9 mouse cellular contexts compared by ENCODE assay signal in the genomic region with DNA sequence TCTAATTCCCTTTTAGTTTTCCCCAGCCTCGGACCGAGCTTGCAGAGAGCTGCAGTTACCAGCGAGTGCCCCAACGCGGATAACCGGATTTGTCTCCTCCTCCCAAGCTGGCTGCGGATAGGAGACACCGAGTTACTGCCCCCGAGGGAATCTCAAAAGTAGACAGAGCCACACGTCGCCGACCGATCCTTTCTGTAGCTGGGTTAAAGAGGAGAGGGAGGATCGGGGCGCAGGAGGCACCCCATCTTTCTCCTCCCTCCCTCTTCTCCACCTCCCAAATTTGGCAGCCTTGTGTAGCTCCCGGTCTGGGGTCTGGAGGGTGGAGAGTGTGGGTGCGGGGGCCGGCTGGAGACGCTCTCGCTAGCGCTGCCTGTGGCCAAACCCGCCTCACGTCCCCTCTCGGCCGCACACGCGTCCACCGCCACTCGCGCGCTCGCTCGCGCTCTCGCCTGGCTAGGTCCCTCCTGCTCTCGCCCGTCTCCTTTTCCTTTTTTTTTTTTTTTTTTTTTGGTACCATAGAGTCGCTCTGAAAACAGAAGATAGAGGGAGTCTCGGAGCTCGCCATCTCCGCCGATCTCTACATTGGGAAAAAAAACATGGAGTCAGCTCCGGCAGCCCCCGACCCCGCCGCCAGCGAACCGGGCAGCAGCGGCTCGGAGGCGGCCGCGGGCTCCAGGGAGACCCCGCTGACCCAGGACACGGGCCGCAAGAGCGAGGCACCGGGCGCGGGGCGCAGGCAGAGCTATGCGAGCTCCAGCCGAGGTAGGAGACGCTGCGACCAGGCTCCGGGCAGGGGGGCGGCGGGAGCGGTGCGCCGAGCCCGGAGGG. TPM values are rescaled to one million over a fixed set of nuclear protein-coding genes. Genes with fewer than 3 reads are reported as not detected.
A peak's percentile ranks its signal among the peaks of the same experiment; 100 is the strongest.
DNase-seq lines count a peak whose midpoint lies in the region; ATAC-seq and TF ChIP-seq lines count a peak whose summit lies in the region.
"Had no signal": no experiment of that assay in that cellular context is flagged by ENCODE, and none has a peak within 500 bp of the region (broad histone marks: within the 10 kb centered on the region; RNA-seq: fewer than 3 reads in every experiment).

TSS of gene Rora (plus strand) at position 576 of the 828 bp plus-strand sequence.

- peak within 1 kb of the TSS; percentile 93 for H3K4me2 ChIP-seq in forebrain, embryonic 12.5 days
- peak within 1 kb of the TSS; percentile 99 for H3K4me2 ChIP-seq in heart, embryonic 14.5 days (ENCODE audit: low read length)
- H3K4me2 ChIP-seq in kidney, postnatal 0 days (ENCODE audit: low read length) = peak within 1 kb of the TSS; percentile 95
- H3K4me2 ChIP-seq in liver, embryonic 11.5 days = peak within 1 kb of the TSS; percentile 80
- peak within 1 kb of the TSS; percentile 91 for H3K4me2 ChIP-seq in neural tube, embryonic 14.5 days (ENCODE audit: low read depth, low read length)

- H3K4me3 ChIP-seq in E14TG2a.4 (replicated peaks; ENCODE audit: low read length) = peak within 1 kb of the TSS; percentile 93
- peak within 1 kb of the TSS; percentile 84 for H3K4me3 ChIP-seq in forebrain, embryonic 12.5 days (replicated peaks)
- H3K4me3 ChIP-seq in heart, embryonic 14.5 days (ENCODE audit: control insufficient read depth in 1 of 2, insufficient read depth in 1 of 2, low read depth in 1 of 2, low read length in 2 of 2) = peak within 1 kb of the TSS; percentile 73 to 91
- H3K4me3 ChIP-seq in kidney, postnatal 0 days (replicated peaks; ENCODE audit: low read depth, low read length) = peak within 1 kb of the TSS; percentile 66
- H3K4me3 ChIP-seq in liver, embryonic 11.5 days (ENCODE audit: low read depth, low read length) = peak within 1 kb of the TSS; percentile 63
- H3K4me3 ChIP-seq in neural tube, embryonic 14.5 days (ENCODE audit: low read depth, low read length) = peak within 1 kb of the TSS; percentile 76

- peaks cover 38% of the 10 kb centered on the region for H3K4me1 ChIP-seq in E14TG2a.4 (replicated peaks; ENCODE audit: low read depth, low read length)
- peaks cover 20% of the 10 kb centered on the region for H3K4me1 ChIP-seq in forebrain, embryonic 12.5 days
- peaks cover 0 to 6% of the 10 kb centered on the region in 2 experiments; a peak in 2 of 4 replicates for H3K4me1 ChIP-seq in heart, embryonic 14.5 days (ENCODE audit: control insufficient read depth in 2 of 2, insufficient read depth in 2 of 2, low read length in 2 of 2)
- 0 out of 2 replicates have a peak, but pooled peaks cover 3% of the 10 kb centered on the region for H3K4me1 ChIP-seq in kidney, postnatal 0 days (replicated peaks; ENCODE audit: insufficient read depth, low read length)
- H3K4me1 ChIP-seq in liver, embryonic 11.5 days (replicated peaks; ENCODE audit: control insufficient read depth, insufficient read depth, low read length) = peaks cover 4% of the 10 kb centered on the region; the same call in 1 of the 2 replicates
- H3K4me1 ChIP-seq in neural tube, embryonic 14.5 days (ENCODE audit: control insufficient read depth, insufficient read depth, low read length) = no peaks in the 10 kb centered on the region; the same call in 1 of the 2 replicates

- H3K27me3 ChIP-seq in E14TG2a.4 (ENCODE audit: insufficient read depth, low read length) = peaks cover 63% of the 10 kb centered on the region
- peaks cover 16% of the 10 kb centered on the region for H3K27me3 ChIP-seq in forebrain, embryonic 12.5 days
- no peaks in the 10 kb centered on the region for H3K27me3 ChIP-seq in heart, embryonic 14.5 days (ENCODE audit: control insufficient read depth, insufficient read depth, low read length)
- no peaks in the 10 kb centered on the region for H3K27me3 ChIP-seq in kidney, postnatal 0 days (ENCODE audit: insufficient read depth, low read length)
- peaks cover 36% of the 10 kb centered on the region for H3K27me3 ChIP-seq in liver, embryonic 11.5 days (replicated peaks; ENCODE audit: control insufficient read depth, insufficient read depth, low read length)
- no peaks in the 10 kb centered on the region for H3K27me3 ChIP-seq in neural tube, embryonic 14.5 days (ENCODE audit: control insufficient read depth, insufficient read depth, low read length)

- H3K27ac ChIP-seq in forebrain, embryonic 12.5 days = peak within 1 kb of the TSS; percentile 92
- H3K27ac ChIP-seq in heart, embryonic 14.5 days (replicated peaks in 1 of 2; ENCODE audit: control insufficient read depth in 1 of 2, insufficient read depth in 1 of 2, low read depth in 2 of 2, low read length in 2 of 2) = peak within 1 kb of the TSS; percentile 38 to 85
- peak within 1 kb of the TSS; percentile 76 for H3K27ac ChIP-seq in kidney, postnatal 0 days
- H3K27ac ChIP-seq in liver, embryonic 11.5 days (ENCODE audit: low read depth, low read length) = peak within 1 kb of the TSS; percentile 75; the same call in 1 of the 2 replicates
- H3K27ac ChIP-seq in neural tube, embryonic 14.5 days (ENCODE audit: low read depth, low read length) = peak within 1 kb of the TSS; percentile 92

- no peaks in the 10 kb centered on the region for H3K36me3 ChIP-seq in E14TG2a.4 (ENCODE audit: insufficient read depth, low read length)
- H3K36me3 ChIP-seq in forebrain, embryonic 12.5 days (replicated peaks) = no peaks in the 10 kb centered on the region
- no peaks in the 10 kb centered on the region for H3K36me3 ChIP-seq in heart, embryonic 14.5 days (ENCODE audit: control insufficient read depth, insufficient read depth, low read length)
- H3K36me3 ChIP-seq in kidney, postnatal 0 days (ENCODE audit: insufficient read depth, low read length) = no peaks in the 10 kb centered on the region
- no peaks in the 10 kb centered on the region for H3K36me3 ChIP-seq in liver, embryonic 11.5 days (ENCODE audit: control insufficient read depth, insufficient read depth, low read length)
- H3K36me3 ChIP-seq in neural tube, embryonic 14.5 days (ENCODE audit: control insufficient read depth, insufficient read depth, low read length) = no peaks in the 10 kb centered on the region
- H3K36me3 ChIP-seq: G1E had no signal

- under 1% methylated on average over 70 of the region's 72 CpGs for WGBS in forebrain, embryonic 12.5 days
- under 1% methylated on average over 67 of the region's 72 CpGs for WGBS in heart, embryonic 14.5 days
- under 1% methylated on average over 72 of the region's 72 CpGs for WGBS in kidney, postnatal 0 days
- under 1% methylated on average over 72 of the region's 72 CpGs for WGBS in liver, embryonic 11.5 days
- under 1% methylated on average over 63 of the region's 72 CpGs for WGBS in neural tube, embryonic 14.5 days

- no peaks in the 10 kb centered on the region for H3K9me3 ChIP-seq in E14TG2a.4 (ENCODE audit: low read length)
- H3K9me3 ChIP-seq in forebrain, embryonic 12.5 days = no peaks in the 10 kb centered on the region
- no peaks in the 10 kb centered on the region for H3K9me3 ChIP-seq in heart, embryonic 14.5 days (ENCODE audit: control insufficient read depth, low read length)
- no peaks in the 10 kb centered on the region for H3K9me3 ChIP-seq in kidney, postnatal 0 days (replicated peaks; ENCODE audit: low read length)
- no peaks in the 10 kb centered on the region for H3K9me3 ChIP-seq in liver, embryonic 11.5 days (ENCODE audit: control insufficient read depth, low read length)
- no peaks in the 10 kb centered on the region for H3K9me3 ChIP-seq in neural tube, embryonic 14.5 days (ENCODE audit: control insufficient read depth, low read length)

- peak within 1 kb of the TSS; percentile 79 for H3K9ac ChIP-seq in forebrain, embryonic 12.5 days
- peak within 1 kb of the TSS; percentile 86 for H3K9ac ChIP-seq in heart, embryonic 14.5 days (ENCODE audit: low read length)
- peak within 1 kb of the TSS; percentile 59 for H3K9ac ChIP-seq in kidney, postnatal 0 days (ENCODE audit: low read depth, low read length)
- peak within 1 kb of the TSS; percentile 52; the same call in 1 of the 2 replicates for H3K9ac ChIP-seq in liver, embryonic 11.5 days (ENCODE audit: low read depth, low read length)
- peak within 1 kb of the TSS; percentile 80 for H3K9ac ChIP-seq in neural tube, embryonic 14.5 days (replicated peaks; ENCODE audit: low read depth, low read length)

- no peak for TF ChIP-seq CTCF in E14TG2a.4 (conservative IDR thresholded peaks at IDR 0.05; ENCODE audit: low read length)
- peak; percentile 52 for TF ChIP-seq CTCF in kidney, postnatal 0 days (IDR thresholded peaks at IDR 0.05; ENCODE audit: low read depth)

- peak; percentile 89 for ATAC-seq in forebrain, embryonic 12.5 days (ENCODE audit: low FRiP score)
- ATAC-seq in heart, embryonic 14.5 days (ENCODE audit: insufficient number of reproducible peaks, insufficient read depth, low FRiP score, low read depth) = peak; percentile 82
- ATAC-seq in kidney, postnatal 0 days (replicated peaks; ENCODE audit: low FRiP score, low read depth) = peak; percentile 61
- peak; percentile 56 for ATAC-seq in liver, embryonic 11.5 days (replicated peaks; ENCODE audit: low FRiP score)
- peak; percentile 84 for ATAC-seq in neural tube, embryonic 14.5 days (ENCODE audit: low read depth)

- peak; percentile 71 for DNase-seq in brain, embryonic 18.5 days (ENCODE audit: low read depth, low spot score)
- DNase-seq in kidney, postnatal 0 days (ENCODE audit: low spot score) = peak; percentile 93
- peak; percentile 76 for DNase-seq in liver, embryonic 11.5 days (ENCODE audit: low spot score)
- peak; percentile 62 to 63 for DNase-seq in urinary bladder, postnatal 4 days (ENCODE audit: low spot score in 2 of 2)

RNA-seq across cellular contexts. Expression of gene Rora, which starts in this region (rescaled TPM):
- polyA plus RNA-seq in forebrain, embryonic 12.5 days (2016; fragmentation: Nextera tagmentation; extraction: Ambion mirVana) = 6.2 and 7.3 TPM in 2 replicates
- polyA plus RNA-seq in heart, embryonic 14.5 days (2014; fragmentation: Nextera tagmentation; extraction: Ambion mirVana) = 5.8 and 6.9 TPM in 2 replicates
- 9.8 and 11.2 TPM in 2 replicates for polyA plus RNA-seq in kidney, postnatal 0 days (2015; fragmentation: Nextera tagmentation; extraction: Ambion mirVana)
- polyA plus RNA-seq in liver, embryonic 11.5 days (2014; fragmentation: Nextera tagmentation; extraction: Ambion mirVana) = 3.3 and 4.3 TPM in 2 replicates
- 18.4 and 23.2 TPM in 2 replicates for polyA plus RNA-seq in neural tube, embryonic 14.5 days (2014; fragmentation: Nextera tagmentation; extraction: Ambion mirVana)
- polyA plus RNA-seq: G1E had no signal

Comparison
In these comparisons a context has a peak if more than half of its experiments do, and no peak if none do; other contexts are left out.
1. Peak in every context shown above with its lines: DNase-seq, ATAC-seq, H3K4me3 ChIP-seq and H3K27ac ChIP-seq.